Mouse (Mus musculus) midbrain, postnatal 0 days (tissue): ENCODE data around the gene Cdk17. TPM values are rescaled to one million over a fixed set of nuclear protein-coding genes. Genes with fewer than 3 reads are reported as not detected.

Experiments used
- ATAC-seq: fragments of 200-750 bp; cut with Nextera tagmentation; 2 replicates; pipeline ENCODE4 v1.8.0; 2017; ENCODE audit warnings: moderate number of reproducible peaks, mild to moderate bottlenecking, moderate TSS enrichment, moderate library complexity; ENCODE audit not compliant: low FRiP score
- DNase-seq: peaks from one replicate; pipeline ENCODE4 v3.0.0-alpha.2; 2015; ENCODE audit warnings: low spot score
- H3K27ac ChIP-seq: fragments of 300-500 bp; sonication (generic); 2 replicates; pipeline ENCODE4 v1.5.1; 2014; ENCODE audit warnings: low read depth, mild to moderate bottlenecking, low read length, mixed read lengths
- H3K27me3 ChIP-seq: fragments of 300-500 bp; sonication (generic); 2 replicates; pipeline ENCODE4 v1.6.1; 2014; ENCODE audit warnings: low read length, control low read depth, mixed read lengths; ENCODE audit not compliant: insufficient read depth
- H3K36me3 ChIP-seq: fragments of 300-500 bp; sonication (generic); 2 replicates; pipeline ENCODE4 v1.6.1; 2014; ENCODE audit warnings: low read length, control low read depth, mixed read lengths; ENCODE audit not compliant: insufficient read depth
- H3K4me1 ChIP-seq: fragments of 300-500 bp; sonication (generic); 2 replicates; pipeline ENCODE4 v1.6.1; 2014; ENCODE audit warnings: mild to moderate bottlenecking, control low read depth, antibody characterized with exemption, low read length, mixed read lengths; ENCODE audit not compliant: insufficient read depth
- H3K4me2 ChIP-seq: fragments of 300-500 bp; sonication (generic); 2 replicates; pipeline ENCODE4 v1.6.1; 2014; ENCODE audit warnings: low read depth, mild to moderate bottlenecking, low read length, mixed read lengths; ENCODE audit not compliant: poor library complexity, severe bottlenecking
- H3K4me3 ChIP-seq: fragments of 300-500 bp; sonication (generic); 2 replicates; pipeline ENCODE4 v1.5.1; 2014; ENCODE audit warnings: low read depth, mild to moderate bottlenecking, low read length, moderate library complexity
- H3K9ac ChIP-seq: fragments of 300-500 bp; sonication (generic); replicated peaks from 2 replicates; pipeline ENCODE4 v1.6.1; 2014; ENCODE audit warnings: mild to moderate bottlenecking, low read length, moderate library complexity, mixed read lengths; ENCODE audit not compliant: poor library complexity, severe bottlenecking
- H3K9me3 ChIP-seq: fragments of 300-500 bp; sonication (generic); 2 replicates; pipeline ENCODE4 v1.6.1; 2016; ENCODE audit warnings: low read length, control low read depth
- CTCF ChIP-seq: IDR thresholded peaks from 2 replicates; pipeline ENCODE4 v1.5.1; 2016; ENCODE audit warnings: antibody characterized with exemption, mild to moderate bottlenecking
- WGBS: fragments of 180-500 bp; shearing (Covaris S2); extraction: QIAGEN DNeasy Blood & Tissue Kit; methylation state at CpG from one replicate; pipeline ENCODE4 v1.1.7; 2014; 5-methylcytosine and 5-hydroxymethylcytosine counted together
- polyA plus RNA-seq: library from polyadenylated mRNA; unstranded; fragments of >200 nt; fragmentation: Nextera tagmentation; extraction: Ambion mirVana; gene quantifications from 2 replicates; pipeline ENCODE4 v1.2.1, GENCODE M21; 2015
- total RNA-seq: library from RNA; depleted of rRNA; stranded (reverse); fragments of >200 nt; gene quantifications from 2 replicates; pipeline ENCODE4 v1.2.3, GENCODE M21; 2014

Gene Cdk17
- total and polyA plus RNA-seq, 2 experiments from 2014 or later = 34.3 to 91.1 TPM

DNA sequence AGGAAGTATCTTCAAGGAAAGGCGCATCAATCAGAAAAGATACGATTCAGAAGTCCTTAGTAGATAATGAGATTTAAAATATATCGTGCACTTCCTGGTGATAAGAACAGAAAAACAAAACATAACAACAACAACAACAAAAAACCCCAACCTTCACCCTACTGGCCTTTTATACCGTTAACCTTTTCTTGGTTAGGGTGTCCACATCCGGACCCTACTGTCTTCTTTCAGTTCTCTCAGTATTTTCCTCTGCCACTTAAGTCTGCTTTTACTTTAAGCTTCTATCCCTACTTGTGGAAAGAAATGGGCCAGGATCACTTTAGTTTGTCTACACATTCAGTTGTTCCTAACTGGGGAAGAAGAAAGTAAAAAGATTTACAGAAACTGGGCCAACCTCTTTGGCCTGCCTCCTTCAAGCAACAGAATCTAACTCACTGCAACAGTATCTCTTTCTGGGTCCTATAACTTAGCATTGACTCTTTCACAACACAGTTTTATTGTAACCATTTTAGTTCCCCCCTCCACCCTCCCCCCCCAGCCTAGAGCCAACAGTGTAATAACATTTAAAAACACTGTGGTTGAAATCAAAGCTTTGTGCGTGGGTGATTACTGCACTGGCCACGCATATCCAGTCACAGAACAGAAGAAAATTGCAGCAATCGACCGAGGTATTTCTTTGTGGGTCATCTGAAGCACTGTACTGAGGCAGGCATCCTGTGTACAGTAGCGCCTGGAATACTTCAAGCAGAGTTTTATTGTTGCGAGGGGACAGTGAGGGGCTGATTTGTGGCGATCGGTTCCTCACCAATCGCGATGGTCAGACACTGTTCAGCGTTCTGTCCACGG, 801 bp upstream of the Cdk17 start:
- Histone ChIP-seq H3K4me2 (peak overlapping the region; percentile 64), H3K9ac (no peak overlapping the region), H3K4me3 (peak overlapping the region; percentile 98), H3K27ac (no peak overlapping the region), H3K27me3 (no peaks in the 10 kb centered on the region), H3K9me3 (no peaks in the 10 kb centered on the region), H3K36me3 (no peaks in the 10 kb centered on the region), H3K4me1 (peaks cover 4% of the 10 kb centered on the region)
- 27% methylated on average over 17 of the region's 17 CpGs for WGBS
- no peak for TF ChIP-seq CTCF
- ATAC-seq (peak; percentile 64), DNase-seq (no peak)

DNA sequence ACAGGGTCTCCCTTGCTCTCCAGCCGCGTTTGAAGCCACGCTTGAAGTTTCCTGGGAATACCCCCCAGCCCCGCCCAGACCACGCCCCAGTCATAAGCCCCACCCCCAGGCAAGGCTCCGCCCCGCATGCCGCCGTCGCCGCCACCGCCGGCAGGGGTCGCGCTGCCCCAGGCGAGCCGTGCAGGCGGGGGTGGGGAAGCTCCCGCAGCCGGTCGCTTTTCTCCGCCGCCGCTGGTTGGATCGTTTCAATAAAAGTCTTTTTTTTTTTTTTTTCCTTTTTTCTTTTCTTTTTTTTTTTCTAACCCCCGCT, 223 bp upstream of the Cdk17 start:
- H3K36me3 ChIP-seq = no peaks in the 10 kb centered on the region
- no peaks in the 10 kb centered on the region for H3K27me3 ChIP-seq
- H3K4me2 ChIP-seq = peak overlapping the region; percentile 64
- TF ChIP-seq CTCF = peak; percentile 83
- 0% methylated on average over 24 of the region's 26 CpGs for WGBS
- no peaks in the 10 kb centered on the region for H3K9me3 ChIP-seq
- peak; percentile 93 for DNase-seq
- H3K4me1 ChIP-seq = peaks cover 9% of the 10 kb centered on the region
- peak overlapping the region; percentile 93 for H3K9ac ChIP-seq
- H3K27ac ChIP-seq = peak overlapping the region; percentile 96
- ATAC-seq = peak; percentile 92
- peak overlapping the region; percentile 98 for H3K4me3 ChIP-seq

DNA sequence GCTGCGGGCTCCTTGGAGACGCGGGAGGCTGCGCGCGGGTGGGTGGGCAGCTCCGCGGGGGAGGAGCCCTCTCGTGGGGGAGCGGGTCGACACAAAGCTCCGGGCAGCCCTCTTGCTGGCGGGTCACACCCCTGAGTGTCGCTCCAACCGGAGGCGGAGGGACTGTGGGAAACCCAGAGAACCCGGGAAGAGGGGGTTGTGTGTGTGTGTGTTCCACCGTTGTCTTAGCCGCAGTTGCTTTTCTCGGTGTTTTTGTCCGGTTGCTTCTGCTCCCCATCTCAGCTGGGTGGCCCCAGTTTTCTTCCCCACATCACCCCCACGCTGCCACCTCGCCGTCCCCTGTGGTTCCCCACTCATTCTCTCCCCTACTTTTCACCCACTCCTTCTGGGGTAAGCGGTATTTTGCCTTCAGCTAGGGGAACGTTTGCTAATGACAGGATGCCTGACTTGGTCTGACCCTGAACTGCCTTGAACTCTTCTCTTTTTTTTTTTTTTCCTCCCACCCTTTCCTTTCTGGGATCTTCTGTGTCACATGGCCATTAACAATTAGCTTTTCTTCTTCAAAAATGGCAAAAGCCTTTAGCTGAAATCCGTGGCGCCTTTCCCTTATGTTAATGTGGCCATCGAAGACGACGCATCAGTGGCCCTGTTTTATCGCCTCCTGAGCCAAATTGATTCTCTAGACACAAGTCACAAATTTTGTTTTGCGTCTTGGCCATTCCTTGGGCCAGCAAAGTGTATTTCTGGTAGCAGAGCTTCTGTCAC, 1.0 kb downstream of the Cdk17 start:
- WGBS = under 1% methylated on average over 32 of the region's 33 CpGs
- H3K4me3 ChIP-seq = peak overlapping the region; percentile 98
- TF ChIP-seq CTCF = no peak

DNA sequence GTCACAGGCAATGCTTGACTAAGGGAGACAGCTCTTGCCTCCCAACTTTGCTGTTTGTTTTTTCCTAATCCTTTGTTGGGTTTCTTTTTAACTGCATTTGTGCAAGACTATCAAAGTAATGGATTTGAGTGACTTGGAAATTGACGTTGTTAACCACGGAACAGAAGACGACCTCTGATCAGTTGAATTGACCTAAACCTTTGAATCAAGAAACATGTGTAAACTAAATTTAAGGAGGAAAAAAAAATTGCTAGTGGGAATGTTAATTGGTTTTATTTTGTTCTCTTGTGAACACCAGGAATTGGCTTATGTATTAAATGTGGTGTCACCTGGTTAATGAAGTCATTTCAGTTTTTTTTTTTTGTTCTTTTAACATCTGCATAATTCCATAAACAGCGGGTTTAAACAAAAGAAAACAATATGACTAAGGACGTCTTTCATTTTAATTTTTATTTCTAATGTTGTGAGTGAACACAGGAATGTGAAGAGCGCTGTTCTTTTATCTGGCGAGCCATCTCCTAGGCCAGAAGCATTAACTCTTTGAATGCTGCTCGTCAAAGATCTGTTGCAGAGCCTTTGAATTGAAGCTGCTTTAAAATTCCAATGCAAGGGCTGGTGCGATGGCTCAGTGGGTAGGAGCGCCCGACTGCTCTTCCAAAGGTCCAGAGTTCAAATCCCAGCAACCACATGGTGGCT, 1.7 kb downstream of the Cdk17 start:
- ATAC-seq (no peak), DNase-seq (peak; percentile 46)
- Histone ChIP-seq H3K9ac (peak overlapping the region; percentile 93), H3K4me2 (peak overlapping the region; percentile 64), H3K36me3 (no peaks in the 10 kb centered on the region), H3K4me3 (peak overlapping the region; percentile 98), H3K9me3 (no peaks in the 10 kb centered on the region), H3K27me3 (no peaks in the 10 kb centered on the region), H3K4me1 (peaks cover 18% of the 10 kb centered on the region), H3K27ac (peak overlapping the region; percentile 96)
- 5% methylated on average over 11 of the region's 11 CpGs for WGBS
- TF ChIP-seq CTCF = no peak

More for the DNA sequence above, 1.0 kb downstream of the Cdk17 start:
- ATAC-seq (peak; percentile 50), DNase-seq (peak; percentile 67)
- Histone ChIP-seq H3K4me1 (peaks cover 18% of the 10 kb centered on the region), H3K9me3 (no peaks in the 10 kb centered on the region), H3K27ac (peak overlapping the region; percentile 96), H3K4me2 (peak overlapping the region; percentile 64), H3K9ac (peak overlapping the region; percentile 93), H3K36me3 (no peaks in the 10 kb centered on the region), H3K27me3 (no peaks in the 10 kb centered on the region)

DNA sequence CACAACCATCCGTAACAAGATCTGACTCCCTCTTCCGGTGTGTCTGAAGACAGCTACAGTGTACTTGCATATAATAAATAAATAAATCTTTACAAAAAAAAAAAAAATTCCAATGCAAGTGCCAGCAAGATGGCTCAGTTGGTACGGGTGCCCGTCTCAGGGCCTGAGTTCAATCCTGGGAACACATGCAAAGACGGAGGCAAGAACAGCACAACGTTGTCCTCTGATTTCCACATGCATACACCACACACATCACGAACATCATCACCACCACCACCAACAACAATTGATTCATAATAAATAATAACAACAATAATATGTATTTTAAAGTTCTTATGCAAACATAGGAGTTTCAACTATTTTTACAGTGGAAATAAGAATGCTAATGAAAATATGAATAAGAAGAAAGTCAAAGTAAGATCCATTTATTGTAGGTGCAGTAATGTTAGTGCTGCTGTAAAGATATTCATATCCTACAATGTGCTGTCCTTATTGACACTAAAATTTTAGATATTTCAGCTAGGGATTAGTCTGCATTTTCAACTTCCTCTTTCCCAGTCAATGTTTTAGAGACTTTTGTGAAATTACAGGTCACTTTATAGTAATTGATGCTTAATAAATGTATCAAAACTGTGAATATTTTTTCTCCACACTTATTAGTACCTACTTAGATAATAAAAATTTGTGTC, 2.4 kb downstream of the Cdk17 start:
- H3K4me1 ChIP-seq = peaks cover 18% of the 10 kb centered on the region
- H3K27me3 ChIP-seq = no peaks in the 10 kb centered on the region
- no peaks in the 10 kb centered on the region for H3K9me3 ChIP-seq
- no peaks in the 10 kb centered on the region for H3K36me3 ChIP-seq
- peak; percentile 30; the same call in 1 of the 2 replicates for TF ChIP-seq CTCF
- 50% methylated on average over 7 of the region's 7 CpGs for WGBS
- H3K9ac ChIP-seq = no peak overlapping the region
- peak overlapping the region; percentile 98 for H3K4me3 ChIP-seq
- H3K27ac ChIP-seq = no peak overlapping the region
- ATAC-seq (no peak), DNase-seq (no peak)
- H3K4me2 ChIP-seq = peak overlapping the region; percentile 64
